Mouse (Mus musculus) kidney, embryonic 15.5 days (tissue): ENCODE data around the gene Ntan1. TPM values are rescaled to one million over a fixed set of nuclear protein-coding genes. Genes with fewer than 3 reads are reported as not detected.
"Not testable (repeated sequence)": the region's sequence is repeated elsewhere in the genome, so short reads cannot be mapped to it uniquely, and the experiment has no call there.

Experiments used
- ATAC-seq: fragments of 200-750 bp; cut with Nextera tagmentation; replicated peaks from 2 replicates; pipeline ENCODE4 v1.8.0; 2017; ENCODE audit warnings: moderate TSS enrichment; ENCODE audit not compliant: low FRiP score
- H3K27ac ChIP-seq: fragments of 300-500 bp; sonication (generic); 2 replicates; pipeline ENCODE4 v1.5.1; 2015; ENCODE audit warnings: mild to moderate bottlenecking, inconsistent platforms
- H3K27me3 ChIP-seq: fragments of 300-500 bp; sonication (generic); 2 replicates; pipeline ENCODE4 v1.6.1; 2015; ENCODE audit warnings: inconsistent platforms
- H3K36me3 ChIP-seq: fragments of 300-500 bp; sonication (generic); 2 replicates; pipeline ENCODE4 v1.6.1; 2015; ENCODE audit warnings: inconsistent platforms
- H3K4me1 ChIP-seq: fragments of 300-500 bp; sonication (generic); 2 replicates; pipeline ENCODE4 v1.6.1; 2015; ENCODE audit warnings: inconsistent platforms
- H3K4me2 ChIP-seq: fragments of 300-500 bp; sonication (generic); 2 replicates; pipeline ENCODE4 v1.6.1; 2015; ENCODE audit warnings: moderate library complexity, mild to moderate bottlenecking, inconsistent platforms
- H3K4me3 ChIP-seq: fragments of 300-500 bp; sonication (generic); replicated peaks from 2 replicates; pipeline ENCODE4 v1.5.1; 2015; ENCODE audit warnings: mild to moderate bottlenecking, inconsistent platforms
- H3K9ac ChIP-seq: fragments of 300-500 bp; sonication (generic); 2 replicates; pipeline ENCODE4 v1.6.1; 2015; ENCODE audit warnings: mild to moderate bottlenecking, inconsistent platforms
- H3K9me3 ChIP-seq: fragments of 300-500 bp; sonication (generic); replicated peaks from 2 replicates; pipeline ENCODE4 v1.6.1; 2016; ENCODE audit warnings: inconsistent platforms
- WGBS: fragments of 180-500 bp; shearing (Covaris S2); methylation state at CpG from one replicate; pipeline ENCODE4 v1.1.7; 2015; ENCODE audit warnings: mixed read lengths; 5-methylcytosine and 5-hydroxymethylcytosine counted together
- polyA plus RNA-seq: library from polyadenylated mRNA; unstranded; fragments of >200 nt; fragmentation: Nextera tagmentation; extraction: Ambion mirVana; gene quantifications from 2 replicates; pipeline ENCODE4 v1.2.1, GENCODE M21; 2015

Ntan1 gene
- polyA plus RNA-seq: 162 and 163 TPM in 2 replicates

DNA sequence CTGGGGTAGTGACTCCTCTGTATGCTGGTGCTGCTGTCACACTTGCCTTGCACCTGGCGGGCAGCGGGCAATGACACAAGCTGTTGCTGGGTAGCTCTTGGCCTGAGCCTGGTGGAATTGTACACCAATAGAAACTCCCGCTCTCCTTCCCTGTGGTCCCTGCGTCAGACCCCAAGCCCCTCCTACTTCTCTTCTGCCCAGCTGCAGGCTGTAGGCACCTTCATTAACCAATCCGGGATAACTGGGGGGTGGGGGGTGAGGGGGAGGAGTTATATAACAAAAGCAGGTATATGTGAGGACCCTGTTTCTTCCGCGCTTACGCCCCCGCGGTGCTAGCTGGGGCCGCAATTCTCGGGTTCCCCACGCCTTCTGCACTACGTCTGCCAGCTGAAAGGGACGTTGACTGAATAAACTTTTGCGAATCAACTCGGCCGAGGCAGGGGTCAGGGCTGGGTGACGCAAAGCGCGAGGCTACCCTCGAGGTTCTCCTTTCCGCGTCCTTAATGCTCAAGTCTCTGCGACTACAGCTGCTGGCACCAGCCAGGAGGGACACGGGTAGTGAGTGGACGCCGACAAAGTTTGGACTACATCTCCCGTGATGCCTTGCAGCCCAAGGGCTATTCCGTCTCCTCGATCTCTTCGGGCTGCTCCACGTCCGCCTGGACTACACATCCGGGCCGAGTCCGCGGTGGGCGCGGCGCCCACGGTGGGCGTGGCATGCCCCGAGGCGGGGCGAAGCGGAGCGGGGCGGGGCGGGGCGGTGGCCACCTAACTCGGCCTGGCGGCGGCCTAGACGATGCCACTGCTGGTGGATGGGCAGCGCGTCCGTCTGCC, at the start of gene Ntan1:
Gene Ntan1, plus strand, starts transcription at position 286 of the 834 bp plus-strand sequence.
- H3K9me3 ChIP-seq: no peaks in the 10 kb centered on the region
- H3K9ac ChIP-seq: peak within 1 kb of the TSS; percentile 84
- peak within 1 kb of the TSS; percentile 66 for H3K4me2 ChIP-seq
- WGBS: under 1% methylated on average over 58 of the region's 58 CpGs
- ATAC-seq: peak; percentile 97
- peak within 1 kb of the TSS; percentile 78 for H3K4me3 ChIP-seq
- H3K27me3 ChIP-seq: no peaks in the 10 kb centered on the region
- peak within 1 kb of the TSS; percentile 99 for H3K27ac ChIP-seq
- peaks cover 21% of the 10 kb centered on the region for H3K4me1 ChIP-seq
- H3K36me3 ChIP-seq: peaks cover 25% of the 10 kb centered on the region

DNA sequence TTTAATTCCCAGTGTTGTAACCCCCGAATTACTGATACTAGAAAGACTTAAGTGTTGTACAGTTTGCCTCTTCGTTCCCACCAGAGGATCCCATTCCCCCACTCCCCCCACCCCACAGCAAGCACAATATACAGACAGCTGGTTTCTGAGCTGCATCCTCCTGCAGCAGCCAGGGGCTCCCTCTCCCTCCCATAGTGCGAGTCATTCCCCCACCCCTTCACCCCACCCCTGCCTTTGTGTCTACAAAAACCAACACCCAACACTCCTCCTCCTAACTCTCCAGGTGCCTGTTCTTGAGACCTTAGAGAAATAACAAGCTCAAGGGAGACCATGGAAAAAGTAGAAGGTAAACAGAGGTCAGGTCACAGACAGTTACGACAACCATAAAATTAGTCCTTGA, 47.0 kb upstream of the Ntan1 start:
- not testable (repeated sequence) for H3K9ac ChIP-seq, H3K27me3 ChIP-seq, H3K4me1 ChIP-seq, H3K9me3 ChIP-seq, H3K4me3 ChIP-seq, H3K27ac ChIP-seq, H3K4me2 ChIP-seq, ATAC-seq, H3K36me3 ChIP-seq
- WGBS: 45% methylated on average over 4 of the region's 4 CpGs

DNA sequence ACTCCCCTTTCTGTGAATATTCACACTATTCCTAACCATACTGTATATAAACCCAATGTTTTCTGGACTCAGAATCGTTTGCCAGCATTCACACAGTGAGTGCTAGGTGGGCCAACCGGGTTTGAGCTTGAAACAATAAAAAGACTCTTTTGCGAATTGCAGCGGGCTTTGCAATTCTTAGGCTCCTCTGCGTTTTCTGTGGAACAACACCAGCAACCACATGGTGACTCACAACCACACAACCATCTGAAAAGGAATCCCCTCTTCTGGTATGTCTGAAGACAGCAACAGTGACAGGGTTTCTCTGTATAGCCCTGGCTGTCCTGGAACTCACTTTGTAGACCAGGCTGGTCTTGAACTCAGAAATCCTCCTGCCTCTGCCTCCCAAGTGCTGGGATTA, 46.6 kb upstream of the Ntan1 start:
- not testable (repeated sequence) for H3K27me3 ChIP-seq, H3K4me2 ChIP-seq, H3K9me3 ChIP-seq, H3K4me3 ChIP-seq, H3K4me1 ChIP-seq, ATAC-seq, H3K27ac ChIP-seq, H3K9ac ChIP-seq, H3K36me3 ChIP-seq
- 66% methylated on average over 5 of the region's 5 CpGs for WGBS

DNA sequence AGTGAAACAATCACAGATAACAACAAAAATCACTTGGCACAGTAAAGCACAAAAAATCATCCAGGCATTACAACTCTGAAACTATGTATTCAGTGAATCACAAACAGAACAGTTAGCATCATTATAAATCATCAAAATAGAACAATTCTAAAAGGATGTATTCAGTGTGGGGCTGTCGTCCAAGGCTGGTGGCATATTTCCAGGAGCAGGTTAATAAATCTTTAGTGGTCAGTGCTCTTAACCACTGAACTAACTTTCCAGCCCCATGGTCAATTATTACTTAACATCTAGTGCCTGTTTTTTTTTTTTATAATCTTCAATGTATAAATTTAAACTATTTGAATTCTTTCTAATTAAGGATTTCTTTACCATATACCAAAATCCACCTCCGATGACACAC, 44.6 kb upstream of the Ntan1 start:
- H3K4me3 ChIP-seq, H3K27me3 ChIP-seq, H3K9ac ChIP-seq, H3K9me3 ChIP-seq, ATAC-seq, H3K27ac ChIP-seq, H3K4me1 ChIP-seq, H3K36me3 ChIP-seq, H3K4me2 ChIP-seq: not testable (repeated sequence)
- 56% methylated on average over 2 of the region's 2 CpGs for WGBS

DNA sequence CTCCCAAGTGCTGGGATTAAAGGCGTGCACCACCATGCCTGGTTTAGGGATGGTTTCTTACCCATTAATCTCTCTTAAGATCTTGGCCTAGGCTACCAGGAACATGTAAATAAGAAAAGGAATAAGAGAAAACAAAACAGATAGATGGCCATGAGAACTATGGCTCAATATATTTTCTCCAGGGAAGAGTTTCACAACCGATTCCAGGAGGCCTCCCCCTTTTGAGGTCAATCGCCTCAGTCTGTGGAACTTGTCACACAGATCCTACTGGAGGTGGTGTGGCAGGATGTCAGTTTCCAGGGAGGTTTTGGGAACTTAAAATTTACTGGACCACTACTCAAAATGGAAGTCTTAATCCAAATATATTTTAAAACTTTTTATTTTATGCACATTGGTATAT, 44.0 kb upstream of the Ntan1 start:
- H3K9ac ChIP-seq, H3K4me2 ChIP-seq, H3K27me3 ChIP-seq, H3K4me1 ChIP-seq, H3K4me3 ChIP-seq, H3K36me3 ChIP-seq, H3K27ac ChIP-seq, ATAC-seq, H3K9me3 ChIP-seq: not testable (repeated sequence)
- 86% methylated on average over 3 of the region's 3 CpGs for WGBS

DNA sequence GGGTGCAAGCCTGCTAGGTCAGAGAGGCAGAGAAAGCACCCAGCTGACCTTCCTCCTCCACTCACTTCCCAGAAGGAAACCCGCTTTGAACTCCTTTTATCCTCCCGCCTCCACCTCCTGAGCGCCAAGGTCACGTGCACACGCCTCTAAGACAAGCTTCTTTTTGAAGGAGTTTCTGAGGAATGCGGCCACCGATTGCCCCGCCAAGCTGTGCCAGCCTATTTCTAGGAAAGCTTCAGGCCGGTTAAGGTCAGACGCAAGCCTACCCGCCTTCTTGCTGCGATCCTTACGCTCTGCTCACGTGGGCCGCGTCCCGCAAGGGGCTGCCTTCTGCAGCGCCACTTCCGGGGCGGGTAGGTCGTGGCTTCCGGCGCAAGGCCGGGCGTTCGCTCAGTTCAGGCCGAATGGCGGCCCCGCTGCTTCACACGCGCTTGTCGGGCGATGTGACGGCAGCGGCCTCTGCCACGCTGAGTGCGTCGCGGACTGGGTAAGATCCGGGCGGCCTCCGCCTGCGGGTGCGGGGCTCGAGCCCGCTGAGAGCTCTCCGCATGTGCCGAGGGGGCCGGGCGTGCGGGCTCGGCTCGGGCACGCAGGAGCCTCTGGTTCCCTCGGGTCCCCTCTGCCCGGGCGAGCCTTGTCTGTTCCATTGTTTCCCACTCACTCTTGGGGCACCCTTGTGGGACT, 38.1 kb upstream of the Ntan1 start, which contains the start of gene Rrn3:
Gene Rrn3, plus strand, starts transcription at position 356 of the 684 bp plus-strand sequence.
- Histone ChIP-seq H3K27ac (peak within 1 kb of the TSS; percentile 89), H3K4me3 (peak within 1 kb of the TSS; percentile 85), H3K4me1 (peaks cover 14% of the 10 kb centered on the region), H3K27me3 (no peaks in the 10 kb centered on the region), H3K36me3 (peaks cover 24% of the 10 kb centered on the region), H3K9me3 (no peaks in the 10 kb centered on the region; the same call in 1 of the 2 replicates), H3K4me2 (peak within 1 kb of the TSS; percentile 71), H3K9ac (peak within 1 kb of the TSS; percentile 95)
- ATAC-seq: peak; percentile 99
- WGBS: under 1% methylated on average over 57 of the region's 57 CpGs

DNA sequence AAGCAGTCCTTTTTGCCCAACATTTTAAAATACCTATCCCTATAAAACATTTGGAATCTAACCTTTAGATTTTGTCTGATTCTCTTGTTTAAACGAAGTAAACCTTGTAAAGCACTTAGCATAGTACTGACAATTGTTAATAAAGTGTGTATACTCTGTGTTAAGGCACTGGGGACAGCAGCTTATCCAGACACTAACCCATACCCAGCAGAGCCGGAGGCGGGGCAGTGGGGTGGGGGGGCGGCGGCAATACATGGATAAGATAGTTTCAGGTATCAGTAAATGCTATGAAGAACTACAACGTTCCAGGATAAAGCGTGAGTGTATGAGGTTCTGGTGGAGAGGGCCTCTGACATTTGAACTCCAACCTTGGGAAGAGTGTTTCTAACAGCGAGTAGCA, 37.4 kb upstream of the Ntan1 start:
- Histone ChIP-seq H3K27me3 (no peaks in the 10 kb centered on the region), H3K27ac (no peak overlapping the region; the same call in 1 of the 2 replicates), H3K4me2 (peak overlapping the region; percentile 71), H3K9ac (peak overlapping the region; percentile 95), H3K9me3 (no peaks in the 10 kb centered on the region; the same call in 1 of the 2 replicates), H3K4me3 (peak overlapping the region; percentile 85), H3K36me3 (peaks cover 32% of the 10 kb centered on the region), H3K4me1 (peaks cover 14% of the 10 kb centered on the region)
- no peak for ATAC-seq
- 24% methylated on average over 8 of the region's 8 CpGs for WGBS

DNA sequence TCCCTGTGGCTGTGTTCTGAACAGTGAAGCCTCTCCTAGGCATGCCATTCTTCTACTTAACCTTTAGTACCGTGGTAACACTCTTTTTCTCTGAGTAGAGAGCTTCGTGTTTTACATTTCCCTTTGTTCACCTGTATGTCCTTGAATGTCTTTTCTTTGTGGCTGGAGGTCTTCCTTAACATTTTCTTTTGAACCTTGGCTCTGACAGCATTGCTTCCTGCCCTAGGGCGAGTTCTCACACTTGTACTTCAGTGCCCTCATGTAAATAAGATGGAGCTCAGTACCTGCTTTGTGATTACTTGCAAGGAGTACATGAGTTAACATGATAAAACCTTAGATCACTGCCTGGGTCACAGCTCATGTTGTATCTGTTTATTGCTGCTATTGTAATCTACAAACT, 32.7 kb upstream of the Ntan1 start:
- peaks cover 77% of the 10 kb centered on the region for H3K36me3 ChIP-seq
- no peak overlapping the region for H3K9ac ChIP-seq
- H3K9me3 ChIP-seq: no peaks in the 10 kb centered on the region
- H3K27me3 ChIP-seq: no peaks in the 10 kb centered on the region
- WGBS: 78% methylated on average over 3 of the region's 3 CpGs
- ATAC-seq: no peak
- peaks cover 8% of the 10 kb centered on the region for H3K4me1 ChIP-seq
- no peak overlapping the region for H3K4me3 ChIP-seq
- no peak overlapping the region for H3K4me2 ChIP-seq
- H3K27ac ChIP-seq: no peak overlapping the region

DNA sequence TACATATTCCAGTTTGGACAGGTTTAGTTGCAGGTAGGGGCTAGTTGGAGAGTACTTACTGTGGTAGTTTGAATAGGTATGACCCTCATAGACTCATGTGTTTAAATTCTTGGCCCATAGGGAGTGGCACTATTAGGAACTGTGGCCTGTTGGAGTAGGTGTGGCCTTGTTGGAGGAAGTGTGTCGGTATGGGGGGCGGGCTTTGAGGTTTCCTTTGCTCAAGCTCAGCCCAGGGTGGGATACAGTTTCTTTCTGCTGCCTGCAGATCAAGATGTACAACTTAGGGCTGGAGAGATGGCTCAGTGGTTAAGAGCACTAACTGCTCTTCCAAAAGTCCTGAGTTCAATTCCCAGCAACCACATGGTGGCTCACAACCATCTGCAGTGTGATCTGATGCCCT, 25.2 kb upstream of the Ntan1 start:
- H3K4me2 ChIP-seq, H3K9ac ChIP-seq, H3K9me3 ChIP-seq, H3K4me1 ChIP-seq, H3K4me3 ChIP-seq, ATAC-seq, H3K27me3 ChIP-seq, H3K27ac ChIP-seq: not testable (repeated sequence)
- WGBS: 94% methylated on average over 2 of the region's 2 CpGs
- H3K36me3 ChIP-seq: peaks cover 96% of the 10 kb centered on the region

DNA sequence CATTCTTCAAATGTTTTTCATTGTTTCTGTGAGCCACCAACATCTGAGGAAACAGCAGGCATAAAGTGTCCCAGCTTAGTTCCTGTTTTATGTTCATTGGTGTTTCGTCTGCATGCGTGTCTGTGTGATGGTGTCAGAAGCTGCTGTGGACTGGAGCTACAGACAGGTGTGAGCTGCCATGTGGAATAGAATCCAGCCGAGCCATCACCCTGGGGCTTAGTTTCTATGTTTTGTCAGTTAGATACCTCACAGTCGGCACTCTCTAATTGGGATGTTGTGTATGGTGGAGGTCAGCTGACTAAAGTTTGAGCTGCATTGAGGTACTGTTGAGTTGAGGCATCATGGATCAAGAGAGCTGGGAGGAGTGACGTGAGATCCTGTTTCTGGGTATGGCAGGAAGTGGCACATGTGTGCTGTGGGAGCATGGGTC, 21.9 kb upstream of the Ntan1 start:
- no peak overlapping the region for H3K4me2 ChIP-seq
- WGBS: 89% methylated on average over 5 of the region's 5 CpGs
- H3K9me3 ChIP-seq: no peaks in the 10 kb centered on the region
- H3K36me3 ChIP-seq: peaks cover 96% of the 10 kb centered on the region
- no peaks in the 10 kb centered on the region for H3K27me3 ChIP-seq
- no peak overlapping the region for H3K9ac ChIP-seq
- H3K27ac ChIP-seq: no peak overlapping the region
- H3K4me1 ChIP-seq: no peaks in the 10 kb centered on the region
- no peak overlapping the region for H3K4me3 ChIP-seq
- no peak for ATAC-seq

DNA sequence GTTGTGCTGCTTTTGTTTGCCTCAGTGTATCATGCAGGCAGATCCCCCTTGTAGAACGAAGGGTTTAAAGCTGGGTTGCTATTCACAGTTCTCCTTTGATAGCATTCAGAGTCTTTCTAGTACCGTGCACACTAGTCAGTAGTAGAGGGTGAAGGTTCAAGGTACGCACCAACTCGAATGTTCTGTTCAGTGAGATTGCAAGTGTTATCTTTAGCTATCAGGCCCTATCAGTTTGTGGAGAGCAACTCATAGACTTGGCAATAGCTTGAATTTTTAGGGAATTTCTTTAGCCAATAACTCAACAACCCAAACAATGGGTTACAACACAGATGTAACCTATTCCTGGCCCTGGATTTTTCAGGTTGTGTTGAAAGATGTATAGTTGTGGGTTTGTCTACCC, 17.4 kb upstream of the Ntan1 start:
- WGBS: 96% methylated on average over 4 of the region's 4 CpGs
- Histone ChIP-seq H3K9ac (no peak overlapping the region), H3K36me3 (peaks cover 96% of the 10 kb centered on the region), H3K27me3 (no peaks in the 10 kb centered on the region), H3K4me1 (no peaks in the 10 kb centered on the region), H3K27ac (no peak overlapping the region), H3K4me2 (no peak overlapping the region), H3K9me3 (no peaks in the 10 kb centered on the region), H3K4me3 (no peak overlapping the region)
- ATAC-seq: no peak

DNA sequence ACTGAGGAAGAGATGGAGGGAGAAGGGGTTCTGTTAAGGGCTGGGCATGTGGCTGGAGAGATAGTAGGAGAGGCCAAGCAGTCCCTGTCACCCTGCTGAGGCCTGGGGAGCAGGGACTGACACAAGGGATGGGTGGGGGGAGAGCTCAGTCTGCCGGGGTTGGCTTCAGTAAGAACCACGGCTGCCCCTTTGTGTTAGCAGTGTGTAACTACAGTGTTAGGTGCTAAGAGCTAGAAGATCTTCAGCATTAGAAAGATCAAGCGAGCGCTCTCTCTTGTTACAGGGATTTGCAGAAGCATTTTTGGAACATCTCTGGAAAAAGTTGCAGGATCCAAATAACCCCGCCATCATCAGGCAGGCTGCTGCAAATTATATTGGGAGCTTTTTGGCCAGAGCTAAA, 14.0 kb upstream of the Ntan1 start:
- Histone ChIP-seq H3K4me2 (no peak overlapping the region), H3K9me3 (no peaks in the 10 kb centered on the region), H3K4me3 (no peak overlapping the region), H3K27ac (no peak overlapping the region), H3K27me3 (no peaks in the 10 kb centered on the region), H3K4me1 (no peaks in the 10 kb centered on the region), H3K36me3 (peaks cover 96% of the 10 kb centered on the region), H3K9ac (no peak overlapping the region)
- no peak for ATAC-seq
- 86% methylated on average over 5 of the region's 5 CpGs for WGBS
